Mouse (Mus musculus) thymus, postnatal 36 days (tissue): Measurements from ENCODE around the gene Wfikkn1.

Experiments used
- DNase-seq, 2 experiments: peaks; one replicate each; pipeline ENCODE4 v3.0.0; 2022; ENCODE audit warnings: mixed read lengths in 2 of 2

Wfikkn1 gene

DNA sequence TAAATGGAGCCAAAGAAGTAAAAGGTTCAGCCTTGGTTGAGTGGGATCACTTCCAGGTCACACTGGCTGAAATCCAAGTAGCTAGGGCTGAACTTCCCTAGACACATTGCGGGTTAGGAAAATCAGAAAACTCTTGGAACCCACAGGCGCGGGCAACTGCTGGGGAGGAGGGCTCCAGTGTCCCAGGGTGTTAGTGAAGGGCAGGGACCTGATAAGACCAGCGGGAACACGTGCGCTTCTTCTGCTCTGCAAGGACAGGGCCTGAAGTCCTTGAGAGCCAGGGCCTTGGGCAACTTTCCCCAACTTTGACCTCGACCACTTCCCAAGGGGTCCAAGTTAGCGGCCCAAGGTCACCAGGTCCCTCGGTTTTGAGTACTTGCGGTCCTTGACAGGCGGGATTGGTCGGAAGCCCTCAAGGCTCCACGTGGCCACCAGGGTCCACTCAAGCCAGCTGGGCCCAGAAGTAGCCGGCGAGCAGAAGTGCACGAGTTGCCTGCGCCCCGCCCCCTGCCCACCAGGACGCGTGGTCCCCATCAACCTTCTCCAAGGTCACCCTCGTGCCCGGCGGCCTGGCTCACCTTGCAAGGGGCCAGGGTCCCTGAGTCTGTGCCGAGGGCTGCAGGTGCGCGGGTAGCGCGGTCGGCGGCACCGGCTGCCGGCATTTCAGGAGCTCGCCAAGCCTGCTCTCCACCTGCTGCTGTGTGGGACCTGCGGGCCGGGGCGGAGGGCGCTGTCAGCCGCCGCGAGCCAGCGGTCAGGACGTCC lies 12.6 kb downstream of the Wfikkn1 start:
- no peak for DNase-seq

DNA sequence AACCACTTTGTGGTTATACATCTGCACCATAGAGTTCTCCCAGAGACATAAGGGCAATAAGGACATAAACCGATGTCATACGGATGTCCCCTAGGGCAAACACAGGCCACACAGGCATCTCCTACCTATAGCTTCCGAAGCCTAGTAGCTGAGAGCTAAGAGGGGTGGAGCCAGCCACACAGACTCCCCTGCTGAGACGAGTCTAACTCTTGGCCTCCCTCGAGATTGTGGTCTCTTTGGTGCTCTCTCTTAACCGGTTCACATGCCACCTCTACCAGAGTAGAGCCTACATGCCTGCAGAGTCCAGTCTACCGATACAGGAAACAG lies 13.2 kb downstream of the Wfikkn1 start:
- DNase-seq = peak in 1 of 2 experiments; percentile 29

DNA sequence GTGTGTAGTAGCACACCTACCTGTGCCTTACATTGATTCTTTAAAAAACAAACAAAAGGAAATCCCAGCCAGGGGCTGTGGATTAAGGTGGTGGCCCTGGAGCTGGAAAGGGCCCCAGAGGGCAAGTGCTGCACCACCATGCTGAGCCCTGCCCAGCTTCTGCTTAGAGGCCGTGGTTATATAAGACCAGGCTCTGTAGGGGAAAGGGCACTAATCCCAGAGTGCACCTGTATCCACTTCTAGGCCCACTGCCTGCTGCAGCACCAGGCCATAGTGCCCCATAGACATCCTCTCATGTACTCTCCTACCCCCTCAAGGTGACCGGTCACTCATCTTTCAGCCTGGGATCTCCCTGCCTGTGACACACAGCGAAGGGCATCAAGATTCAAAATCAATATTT lies 14.5 kb downstream of the Wfikkn1 start:
- DNase-seq = no peak

DNA sequence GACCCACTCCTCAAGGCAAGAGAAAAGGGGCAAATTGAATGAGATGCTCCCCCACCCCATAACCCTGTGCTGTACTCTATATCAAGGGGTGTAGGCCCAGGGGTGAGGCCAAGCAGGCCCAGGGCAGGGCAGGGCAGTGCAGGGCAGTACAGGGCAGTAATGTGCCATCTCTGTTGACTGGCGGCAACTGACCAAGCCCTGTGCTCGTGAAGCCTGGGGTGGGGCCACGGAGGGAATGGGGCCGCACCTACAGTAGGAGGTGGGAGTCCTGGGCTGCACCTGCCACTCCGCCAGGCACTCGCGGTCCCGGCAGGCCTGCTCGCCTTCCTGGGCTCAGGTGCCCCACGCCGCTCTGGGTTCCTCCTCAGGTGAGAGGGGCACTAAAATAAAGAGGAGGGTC lies 15.4 kb downstream of the Wfikkn1 start:
- DNase-seq = no peak

DNA sequence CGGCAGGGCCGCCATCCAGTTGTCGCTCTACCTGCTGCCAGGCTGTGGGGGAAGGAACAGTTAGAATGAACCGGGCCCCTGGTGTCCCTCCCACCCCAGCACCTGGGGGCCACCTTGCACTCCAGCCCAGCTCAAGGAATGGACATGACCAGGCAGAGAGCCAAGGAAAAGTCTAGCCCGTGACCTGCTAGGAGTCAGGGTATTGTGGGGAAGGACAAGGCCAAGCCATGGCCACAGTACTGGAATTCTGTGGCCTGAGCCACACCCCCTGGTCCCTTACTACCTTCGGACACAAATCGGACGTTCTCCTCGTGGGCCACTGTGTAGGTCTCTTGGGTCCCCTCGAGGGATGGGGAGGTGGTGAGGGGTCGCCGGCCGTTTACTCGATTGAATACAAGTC lies 16.3 kb downstream of the Wfikkn1 start:
- no peak for DNase-seq

DNA sequence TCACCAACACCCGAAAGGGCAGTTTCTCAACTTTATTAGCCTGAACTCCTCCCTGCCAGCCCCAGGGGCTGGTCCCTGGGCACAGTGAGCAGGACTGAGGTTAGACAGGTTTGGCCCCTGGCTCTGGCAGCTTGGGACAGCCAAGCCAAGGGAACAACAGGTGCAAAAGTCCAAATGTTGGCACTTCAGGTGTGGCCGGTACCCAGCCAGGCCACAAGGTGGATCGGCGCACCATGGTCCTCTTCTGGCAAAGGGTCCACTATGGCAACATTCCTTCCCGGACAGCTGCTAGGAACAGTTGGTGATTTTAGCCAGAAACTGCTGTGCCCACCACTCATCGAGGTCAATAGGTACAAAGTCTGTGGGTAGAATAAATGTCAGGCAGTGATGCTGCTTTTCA lies 17.0 kb downstream of the Wfikkn1 start:
- DNase-seq = no peak

DNA sequence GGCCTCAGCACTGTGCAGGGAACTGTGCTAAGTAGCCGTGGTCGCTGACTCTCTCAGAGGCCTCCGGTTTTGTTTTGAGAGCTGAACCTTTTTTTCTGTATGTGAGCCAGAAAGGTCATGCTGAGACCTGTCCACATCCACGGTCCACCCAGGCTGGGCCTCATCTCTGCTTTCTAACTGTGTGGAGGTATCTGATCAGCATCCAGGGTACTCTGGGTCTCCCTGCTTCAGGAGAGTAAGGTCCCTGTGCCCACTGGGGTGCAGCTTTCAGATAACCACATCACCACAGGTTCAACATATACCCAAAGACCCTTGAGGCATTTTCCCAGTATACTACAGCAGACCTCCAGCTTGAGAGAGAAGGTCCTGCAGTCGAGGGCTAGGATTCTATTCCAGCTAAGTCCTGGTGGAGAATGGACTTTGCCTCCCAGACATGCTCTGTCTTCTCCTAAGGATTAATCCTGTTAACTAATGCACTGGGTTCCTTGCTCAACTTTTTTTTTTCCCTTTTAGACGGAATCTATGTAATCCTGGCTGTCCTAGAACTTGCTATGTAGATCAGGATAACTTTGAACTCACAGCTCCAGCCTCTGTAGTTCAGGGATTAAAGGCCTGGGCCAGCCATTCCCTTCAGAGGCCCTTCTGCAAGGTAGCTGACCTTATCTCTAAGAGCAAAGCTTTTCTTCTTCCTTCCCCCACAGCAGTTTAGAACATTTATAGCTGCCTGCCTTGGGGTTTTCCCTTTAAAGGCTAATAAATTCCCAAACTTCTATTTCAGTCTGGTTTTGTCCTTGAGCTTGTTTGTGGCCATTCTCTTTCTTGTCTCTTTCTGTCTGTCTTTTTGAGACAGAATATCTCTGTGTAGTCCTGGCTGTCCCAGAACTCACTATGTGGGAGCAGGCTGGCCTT lies 18.7 kb downstream of the Wfikkn1 start:
- no peak for DNase-seq

DNA sequence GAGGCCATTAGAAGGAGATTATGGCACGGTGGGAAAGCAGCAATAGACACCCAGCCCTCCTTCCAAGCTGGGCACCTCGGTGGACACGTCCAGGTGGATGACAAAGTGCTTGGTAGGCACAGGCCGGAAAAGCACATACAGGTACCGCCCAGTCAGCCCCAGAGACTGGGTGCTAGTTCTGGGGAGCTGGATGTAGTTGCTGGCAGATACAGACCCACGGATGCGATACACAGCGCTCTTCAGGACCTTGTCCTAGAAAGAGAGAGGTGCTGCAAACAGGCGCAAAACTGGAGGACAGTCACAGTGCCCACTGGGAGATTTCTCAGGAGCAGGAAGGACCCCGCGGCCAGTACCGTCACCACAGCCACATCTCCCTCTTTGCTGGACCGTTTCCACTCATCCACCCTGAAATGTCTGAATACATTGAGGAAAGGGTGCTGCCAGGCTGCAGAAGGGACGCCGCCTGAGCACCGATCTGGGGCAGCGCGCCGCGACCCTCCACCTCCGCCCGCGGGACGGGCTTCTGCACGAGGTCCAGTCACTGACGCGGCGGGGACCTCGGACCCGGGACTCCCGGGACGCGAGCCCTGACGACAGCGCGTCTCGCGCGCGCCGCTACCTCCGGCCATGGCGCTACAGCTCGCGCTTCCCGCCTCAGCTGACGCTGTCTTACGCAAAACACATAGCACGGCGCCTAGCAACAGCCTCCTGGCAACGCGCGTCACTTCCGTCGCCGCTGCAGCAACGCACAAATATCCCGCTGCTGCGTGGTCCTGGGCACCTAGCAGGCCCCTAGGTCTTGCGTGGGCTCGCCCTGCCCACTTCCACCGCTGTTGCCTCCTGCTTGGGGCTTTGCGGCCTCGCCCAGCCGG lies 19.6 kb downstream of the Wfikkn1 start, which contains the start of gene Wdr90:
Gene Wdr90 (minus strand): TSS at position 670 of the 872 bp plus-strand sequence.
- peak; percentile 82 to 89 for DNase-seq

DNA sequence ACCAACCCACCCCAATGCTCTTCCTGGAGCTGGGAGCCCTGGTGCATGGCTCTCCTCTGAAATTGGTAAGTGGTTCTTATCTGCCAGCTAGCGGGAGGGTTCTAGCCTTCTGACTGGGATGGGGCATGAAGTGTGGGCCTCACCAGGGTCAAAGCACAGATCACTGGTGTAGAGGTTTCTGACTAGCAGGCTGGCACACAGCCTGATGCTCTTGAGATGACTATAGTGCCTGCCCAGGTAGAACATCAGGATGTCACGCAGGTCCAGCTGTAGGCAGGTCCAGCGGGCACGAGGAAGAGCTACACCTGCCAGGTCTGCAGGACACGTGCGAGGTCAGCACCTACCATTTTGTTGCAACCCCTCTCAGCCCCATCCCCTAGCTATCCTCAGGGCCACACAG lies 20.4 kb downstream of the Wfikkn1 start:
- no peak for DNase-seq

DNA sequence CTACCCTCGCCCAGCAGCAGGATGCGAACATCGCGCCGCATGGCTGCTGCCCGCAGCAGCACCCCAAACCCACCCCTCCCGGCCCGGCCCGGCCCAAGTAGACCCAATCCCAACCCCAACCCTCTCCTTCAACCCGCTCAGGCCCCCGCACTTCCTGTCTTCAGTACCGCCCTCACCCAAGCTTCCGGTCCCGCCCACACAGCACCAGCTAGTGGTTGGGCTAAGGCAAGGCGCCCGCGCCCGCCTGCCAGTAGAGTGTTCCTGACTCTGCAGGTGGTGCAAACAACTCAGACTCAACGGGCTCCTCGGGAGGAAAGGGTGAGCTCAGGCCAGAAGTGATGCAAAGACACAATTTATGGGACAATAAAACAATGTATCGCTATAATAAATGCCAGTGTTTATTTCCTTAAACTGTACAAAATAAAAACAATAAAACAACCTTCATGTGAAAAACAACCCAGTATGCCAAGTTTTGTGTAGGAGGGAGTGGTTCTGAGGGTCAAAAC lies 36.2 kb downstream of the Wfikkn1 start, which contains the start of gene Rhot2:
Gene Rhot2 (minus strand): TSS at position 456 of the 506 bp plus-strand sequence.
- peak; percentile 97 to 98 for DNase-seq

DNA sequence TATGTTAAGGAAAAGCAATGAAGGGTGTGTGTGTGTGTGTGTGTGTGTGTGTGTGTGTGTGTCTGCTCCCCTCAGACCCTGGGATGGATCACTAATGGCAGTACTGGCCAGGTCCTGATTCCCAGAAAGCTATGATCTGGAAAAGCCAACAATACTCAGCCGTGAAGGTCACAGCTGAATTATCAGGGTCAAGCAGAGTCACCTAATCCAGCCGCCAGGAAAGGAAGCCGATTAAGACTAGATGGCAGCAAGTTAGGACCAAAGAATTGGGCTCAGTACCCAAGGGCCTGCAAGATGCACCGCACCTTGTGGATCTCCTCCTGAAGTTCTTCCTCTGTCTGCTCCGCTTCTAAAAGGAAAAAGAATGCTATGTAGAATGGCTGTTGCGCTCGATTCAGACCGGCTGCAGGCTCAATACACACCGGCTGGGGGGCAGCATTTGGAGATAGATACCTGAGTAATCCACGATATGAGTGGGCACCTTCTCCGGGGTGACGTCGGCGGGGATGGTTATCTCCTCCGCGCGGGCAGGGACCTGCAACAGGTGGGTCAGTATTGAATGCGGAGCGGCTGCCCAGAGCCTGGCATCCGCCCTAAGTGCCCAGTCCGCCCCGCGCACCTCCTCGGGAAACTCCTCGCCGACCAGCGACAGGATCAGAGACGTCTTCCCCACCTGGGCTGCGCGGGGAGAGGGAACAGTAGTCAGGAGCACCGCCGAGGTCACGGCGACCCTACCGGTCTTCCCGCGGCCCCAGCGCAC lies 36.8 kb downstream of the Wfikkn1 start:
- no peak for DNase-seq

DNA sequence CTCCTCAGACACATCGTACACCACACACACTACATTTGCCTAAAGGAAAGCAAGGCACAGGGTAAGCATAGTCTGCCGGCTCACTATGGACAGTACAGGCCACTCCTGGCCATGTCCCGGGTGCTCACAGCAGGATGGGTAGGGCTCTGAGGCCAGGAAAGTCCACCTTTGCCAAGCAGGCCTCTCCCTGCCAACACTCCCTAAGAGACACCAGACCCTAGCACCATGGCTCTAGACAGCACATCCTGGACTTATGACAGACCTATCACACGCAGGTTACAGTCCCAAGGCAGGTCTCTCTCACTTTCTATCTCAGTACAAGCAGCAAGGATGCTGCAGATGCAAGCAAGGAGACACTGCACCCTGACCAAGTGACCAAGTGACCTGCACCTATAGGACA lies 37.5 kb downstream of the Wfikkn1 start:
- no peak for DNase-seq

DNA sequence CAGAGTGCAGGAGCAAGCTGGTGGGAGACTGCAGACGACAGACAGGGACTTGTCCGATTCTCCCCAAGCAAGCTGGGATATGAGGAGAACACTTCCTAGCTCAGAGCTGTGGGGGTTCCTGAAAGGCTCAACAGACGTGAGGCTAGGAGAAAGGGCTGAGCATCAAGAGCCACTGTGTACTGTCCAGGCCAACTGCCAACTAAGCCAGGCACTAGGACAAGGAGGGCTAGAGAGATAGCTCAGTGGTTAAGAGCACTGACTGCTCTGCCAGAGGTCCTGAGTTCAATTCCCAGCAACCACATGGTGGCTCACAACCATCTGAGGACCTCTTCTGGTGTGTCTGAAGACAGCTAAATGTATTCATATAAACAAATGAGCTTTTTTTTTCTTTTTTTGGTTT lies 38.1 kb downstream of the Wfikkn1 start:
- DNase-seq = no peak

DNA sequence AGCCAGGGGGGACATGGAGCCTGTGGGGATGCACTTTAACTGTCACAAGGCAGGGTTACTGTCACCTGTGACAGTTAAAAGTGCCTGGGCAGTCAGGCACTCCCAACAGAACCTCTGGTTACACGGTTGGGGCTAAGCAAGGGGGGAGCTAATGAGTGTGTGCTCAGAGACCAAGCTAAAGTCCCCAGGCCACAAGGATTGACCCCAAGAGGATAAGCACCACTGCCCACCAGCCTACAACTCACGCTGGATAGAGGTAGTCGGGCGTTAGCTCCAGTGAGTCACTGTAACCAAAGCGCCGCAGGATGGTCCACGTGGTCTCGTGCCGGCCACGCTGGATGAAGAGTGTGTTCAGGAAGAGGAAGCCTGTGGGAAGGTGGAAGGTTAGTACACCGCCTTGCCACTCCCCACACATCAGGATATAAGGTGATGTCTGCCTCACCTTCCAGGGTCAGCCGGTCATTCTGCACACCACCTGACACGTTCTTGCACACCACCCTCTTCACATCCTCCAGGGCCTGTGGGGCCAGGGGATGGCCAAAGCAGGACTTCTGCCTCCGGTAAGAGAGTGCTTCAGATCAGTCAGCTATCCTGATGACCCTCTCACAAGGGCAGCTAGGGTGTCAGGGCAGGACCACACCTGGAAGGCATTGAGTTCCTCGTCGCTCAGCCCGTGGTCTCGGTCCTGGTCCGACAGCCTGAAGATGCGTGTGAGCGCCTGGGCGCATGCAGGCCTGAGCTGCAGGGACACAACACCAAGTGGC lies 39.4 kb downstream of the Wfikkn1 start, which contains the start of gene Gm20683:
Gene Gm20683 (minus strand): TSS at position 647 of the 764 bp plus-strand sequence.
- no peak for DNase-seq

DNA sequence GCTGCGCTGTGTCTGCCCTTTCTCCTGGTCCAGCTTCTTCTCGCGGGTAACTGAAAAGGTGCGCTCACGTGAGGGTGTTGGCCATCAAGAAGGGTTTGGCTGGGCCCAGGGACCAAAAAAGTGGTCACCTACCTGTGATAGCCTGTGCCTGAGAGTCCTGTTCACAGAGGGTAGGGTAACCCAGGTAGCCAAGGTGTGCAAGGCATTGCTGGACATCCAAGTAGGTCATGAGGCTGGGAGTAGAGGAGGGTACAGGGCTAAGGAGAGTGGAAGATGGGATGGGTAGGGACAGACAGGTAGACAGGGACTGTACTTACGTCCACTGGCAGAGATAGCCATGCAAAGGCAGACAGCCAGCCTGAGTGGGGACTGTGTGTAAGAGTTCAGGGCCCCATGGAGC lies 40.1 kb downstream of the Wfikkn1 start:
- no peak for DNase-seq

DNA sequence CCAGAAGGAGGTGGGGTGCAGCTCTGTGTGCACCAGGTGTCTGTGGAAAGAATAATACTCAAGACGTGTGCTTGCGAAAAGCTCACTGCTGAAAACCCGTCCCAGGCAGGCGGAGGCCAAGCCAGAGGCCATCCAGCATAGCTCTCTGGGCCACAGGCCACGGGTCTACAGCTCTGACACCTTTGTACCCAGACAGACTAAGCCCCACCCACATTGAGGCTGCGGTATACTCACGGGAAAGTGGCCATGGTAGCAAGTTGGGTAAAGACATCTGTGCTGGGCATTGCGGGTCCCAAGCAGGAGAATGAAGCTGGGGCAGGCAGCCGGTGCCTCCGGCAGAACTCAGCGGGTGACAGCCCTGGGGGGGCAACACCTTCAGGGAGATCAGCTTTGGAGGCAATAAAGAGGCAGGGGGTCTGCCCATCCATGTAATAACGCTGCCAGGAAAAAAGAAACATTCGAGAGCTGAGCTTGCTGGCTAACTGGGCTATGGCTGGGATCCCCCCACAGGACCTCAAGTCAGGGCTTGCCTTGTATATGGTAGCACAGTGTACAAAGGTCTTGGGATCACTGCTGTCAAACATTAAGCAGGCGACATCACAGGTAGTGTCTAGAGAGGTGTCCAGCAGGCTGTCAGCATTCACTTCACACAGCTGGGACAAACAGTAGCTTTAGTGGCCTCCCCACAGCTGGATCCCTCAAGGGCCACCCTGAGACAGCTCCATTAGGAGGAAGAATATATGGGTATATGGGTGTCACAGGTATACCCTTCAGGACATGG lies 41.0 kb downstream of the Wfikkn1 start:
- no peak for DNase-seq

DNA sequence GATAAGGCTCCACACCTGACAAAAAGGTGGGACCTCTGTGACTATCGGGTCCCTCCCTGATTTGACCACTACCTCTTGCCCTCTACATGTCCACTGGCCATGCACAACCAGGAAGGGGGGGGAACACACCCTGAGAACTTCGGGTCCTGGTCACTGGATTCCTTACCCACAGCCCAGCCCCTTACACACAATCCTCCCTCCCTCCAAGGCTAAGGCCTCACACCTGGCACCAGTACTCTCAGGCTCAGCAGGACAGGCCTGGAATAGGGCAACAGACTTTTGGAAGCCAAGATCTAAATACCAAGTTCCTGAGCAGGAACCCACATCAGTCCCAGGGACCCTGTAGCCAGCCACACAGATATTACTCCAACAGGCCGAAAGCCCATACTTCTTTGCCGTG lies 41.8 kb downstream of the Wfikkn1 start:
- no peak for DNase-seq

DNA sequence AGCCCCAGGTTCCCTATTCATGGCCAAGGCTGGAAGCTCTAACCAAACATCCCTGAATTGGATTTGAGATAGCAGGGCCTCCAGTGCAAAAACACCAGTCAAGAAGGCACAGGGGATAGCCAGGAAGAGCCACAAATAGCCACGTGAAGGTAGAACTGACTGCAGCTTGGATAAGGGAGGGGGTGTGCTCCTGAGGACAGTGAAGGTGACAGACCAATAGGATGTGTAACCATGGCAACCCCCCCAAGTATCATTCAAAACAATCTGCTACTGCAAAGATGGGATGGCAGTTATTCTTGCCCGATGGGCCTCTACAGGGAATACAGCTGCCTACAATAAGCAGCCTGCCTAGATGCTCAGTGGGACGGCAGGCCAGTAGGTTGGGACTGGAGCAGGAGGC lies 43.1 kb downstream of the Wfikkn1 start:
- DNase-seq = no peak

DNA sequence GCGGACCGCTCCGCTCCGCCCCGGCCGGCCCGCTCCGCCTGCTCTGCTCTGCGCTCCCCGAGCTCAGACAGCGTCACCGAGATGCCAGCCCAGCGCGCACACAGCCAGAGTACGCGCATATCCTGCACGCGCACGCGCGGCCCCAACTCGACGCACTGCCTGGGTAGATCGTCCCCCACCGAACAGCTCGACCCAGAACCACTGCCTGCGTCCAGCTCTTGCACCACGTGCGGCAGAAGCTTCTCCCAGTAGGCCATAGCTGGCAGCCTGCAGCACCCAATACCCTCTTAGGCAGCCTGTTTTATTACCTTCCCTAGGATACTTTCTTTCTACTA lies 43.6 kb downstream of the Wfikkn1 start, which contains the start of gene Rhbdl1:
Gene Rhbdl1 (minus strand): TSS at position 220 of the 335 bp plus-strand sequence.
- DNase-seq = no peak

DNA sequence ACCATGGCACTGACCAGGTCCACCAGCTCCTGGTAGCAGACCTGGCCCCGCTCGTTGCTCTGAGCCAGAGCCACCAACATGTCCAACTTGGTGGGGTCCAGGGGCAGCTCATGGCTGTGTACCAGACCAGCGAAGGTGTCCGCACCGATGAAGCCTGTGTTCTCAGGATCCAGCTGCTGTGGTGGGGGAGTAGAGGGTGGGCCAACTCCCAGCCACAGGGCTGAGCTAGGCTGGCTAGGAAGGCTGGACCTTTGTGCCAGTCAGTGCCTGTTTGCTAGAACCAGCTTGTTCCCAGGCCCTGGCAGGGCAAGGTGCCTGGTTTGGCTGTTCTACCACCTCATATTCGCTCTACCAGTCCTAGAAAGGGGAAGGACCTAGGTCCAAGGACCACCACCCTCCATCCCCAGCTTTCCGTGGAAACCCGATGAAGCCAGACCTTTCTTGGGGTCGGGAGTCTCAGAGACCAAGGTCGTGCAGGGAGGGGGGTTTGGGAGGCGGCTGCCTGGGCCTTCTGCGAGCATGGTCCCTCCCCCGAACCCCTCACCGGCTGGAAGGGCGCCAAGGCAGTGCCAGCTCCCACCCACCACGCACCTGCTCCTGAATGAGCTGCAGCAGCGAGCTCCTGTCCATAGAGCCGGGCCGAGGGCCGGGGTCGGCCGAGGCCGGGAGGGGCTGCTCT lies 44.1 kb downstream of the Wfikkn1 start:
- DNase-seq = peak in 1 of 2 experiments; percentile 60
